Mouse (Mus musculus): Measurements from ENCODE around the gene Olfr543. TPM values are rescaled to one million over a fixed set of nuclear protein-coding genes. Genes with fewer than 3 reads are reported as not detected.

Gene Olfr543
- total RNA-seq, 2 experiments from 2014 or later, result not detected

DNA sequence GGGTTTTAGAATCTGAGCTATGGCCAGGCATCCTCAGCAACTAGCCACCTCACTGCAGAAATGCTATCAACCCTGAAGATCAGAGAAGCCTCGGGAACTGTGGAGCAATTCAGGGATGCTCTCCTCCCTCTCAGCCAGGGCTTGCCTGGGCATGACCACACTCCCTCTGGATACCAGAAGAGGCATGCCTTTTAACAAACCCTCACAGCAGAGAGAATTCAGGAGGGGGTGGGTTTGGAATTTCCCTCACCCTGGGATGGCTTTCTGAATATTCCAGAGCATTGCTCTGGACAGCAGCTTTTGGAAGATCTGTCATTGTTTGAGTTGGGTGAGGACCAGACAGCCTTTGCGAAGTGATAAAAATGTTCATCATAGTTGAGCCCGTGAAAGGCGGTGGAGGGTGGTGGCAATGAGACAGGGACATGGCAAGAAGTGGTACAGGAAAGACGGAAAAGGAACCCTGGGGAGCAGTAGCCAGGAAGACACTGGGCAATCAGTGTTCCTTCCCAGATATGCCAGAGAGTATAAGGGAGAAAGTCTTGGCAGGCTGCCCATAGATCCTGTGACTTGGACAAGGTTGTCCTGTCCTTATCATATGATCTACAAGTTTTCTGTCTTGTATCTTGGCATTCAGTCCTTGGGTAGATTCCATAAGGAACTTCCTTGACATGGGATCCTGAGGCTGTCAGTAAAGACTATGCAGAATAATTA is 2.0 kb downstream of the Olfr543 start:
- DNase-seq (ENCODE audit: low spot score in 2 of 2), result no peak

DNA sequence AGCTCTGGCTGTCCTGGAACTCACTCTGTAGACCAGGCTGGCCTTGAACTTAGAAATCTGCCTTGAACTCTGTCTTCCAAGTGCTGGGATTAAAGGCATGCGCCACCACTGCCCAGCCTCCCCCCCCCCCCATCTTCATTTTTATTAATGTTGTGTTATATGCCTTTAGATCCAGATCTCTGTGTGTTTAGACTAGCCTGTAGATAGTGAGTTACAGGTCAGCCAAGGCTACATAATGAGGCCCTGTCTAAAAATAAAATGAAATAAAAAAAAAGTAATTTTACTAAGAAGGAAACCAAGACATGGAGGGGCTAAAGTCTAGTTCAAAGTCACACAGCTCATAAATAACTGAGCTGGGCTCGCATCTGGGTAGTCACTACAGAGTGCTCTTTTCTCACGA is 2.6 kb downstream of the Olfr543 start:
- intact Hi-C loops (cut with DNase I), result no loop called here

More for the DNA sequence above, 2.0 kb downstream of the Olfr543 start:
- intact Hi-C loops (cut with DNase I), result no loop called here

DNA sequence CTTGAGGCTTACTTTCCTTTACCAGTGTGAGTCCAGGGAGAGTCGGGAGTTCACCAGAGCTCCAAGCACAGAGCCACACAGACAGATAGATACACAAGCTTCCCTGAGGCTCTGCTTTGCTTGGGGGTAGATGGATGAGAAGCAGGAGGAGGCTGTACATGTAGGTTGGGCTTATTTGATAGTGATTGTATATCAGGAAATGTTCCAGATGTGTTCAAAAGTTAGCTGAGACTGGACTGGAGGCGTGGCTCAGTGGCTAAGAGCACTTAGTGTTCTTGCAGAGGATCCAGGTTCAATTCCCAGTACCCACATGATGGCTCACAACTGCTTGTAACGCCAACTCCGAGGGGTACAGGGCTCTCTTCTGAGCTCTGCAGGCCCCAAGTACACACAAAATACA is 3.1 kb downstream of the Olfr543 start:
- DNase-seq (ENCODE audit: low spot score in 2 of 2), result no peak
- intact Hi-C loops (cut with DNase I), result no loop called here

More for the DNA sequence above, 2.6 kb downstream of the Olfr543 start:
- DNase-seq (ENCODE audit: low spot score in 2 of 2), result no peak

DNA sequence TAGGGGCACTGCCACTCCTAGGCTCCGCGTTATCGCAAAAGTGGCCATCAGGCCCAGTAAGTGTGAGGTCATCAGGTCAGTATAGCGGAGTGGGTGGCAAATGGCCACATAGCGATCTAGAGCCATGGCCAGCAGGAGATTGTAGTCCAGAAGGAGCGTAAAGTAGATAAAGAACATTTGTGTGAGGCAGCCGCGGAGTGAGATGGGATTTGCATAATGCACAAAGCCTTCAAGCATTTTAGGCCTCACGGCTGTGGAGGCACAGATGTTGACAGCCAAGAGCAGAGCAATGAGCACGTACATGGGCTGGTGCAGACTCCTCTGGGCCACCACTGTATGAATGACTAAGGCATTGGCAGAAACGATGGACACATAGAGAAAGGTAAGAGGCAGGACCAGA is 4.1 kb downstream of the Olfr543 start:
- intact Hi-C loops (cut with DNase I), result no loop called here
- DNase-seq (ENCODE audit: low spot score in 2 of 2), result no peak

DNA sequence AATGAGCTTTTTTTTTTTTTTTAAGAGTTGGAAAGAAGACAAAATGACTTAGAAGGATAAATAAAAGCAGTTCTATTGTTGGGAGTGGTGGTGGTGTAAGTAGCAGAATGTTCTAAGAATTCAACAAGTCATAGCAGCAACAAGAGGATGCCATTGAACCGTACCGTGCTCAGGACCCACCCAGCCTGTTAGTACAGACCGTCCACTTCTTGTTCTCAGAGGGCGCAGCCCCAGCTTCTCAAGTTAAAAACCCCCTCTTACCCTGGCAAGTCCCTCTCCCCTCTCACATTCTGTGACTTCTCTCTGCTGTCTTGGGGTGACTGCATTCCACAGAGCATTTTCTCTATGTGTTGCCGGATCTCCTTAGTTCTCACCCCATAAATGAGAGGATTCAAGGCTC is 4.9 kb downstream of the Olfr543 start:
- DNase-seq (ENCODE audit: low spot score in 2 of 2), result no peak
- intact Hi-C loops (cut with DNase I), result no loop called here

DNA sequence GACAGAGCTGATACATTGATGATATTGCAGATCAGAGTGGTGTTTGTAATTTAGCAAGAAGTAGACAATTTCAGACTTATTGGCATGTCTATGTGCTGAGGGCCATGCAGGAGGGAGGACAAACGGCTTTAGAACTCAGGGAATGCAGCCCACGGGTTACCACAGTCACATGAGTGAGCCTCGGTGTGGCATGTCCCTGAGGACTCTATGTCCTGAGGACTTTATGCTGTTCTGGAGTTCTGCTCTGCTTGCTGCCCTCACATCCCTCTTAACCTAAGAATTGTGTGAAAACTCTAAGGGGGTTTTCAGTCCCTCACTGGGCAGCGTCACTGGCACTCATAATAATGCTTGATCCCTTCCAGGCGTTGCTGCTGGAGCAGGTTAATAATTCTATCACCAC is 8.8 kb downstream of the Olfr543 start:
- DNase-seq (ENCODE audit: low spot score in 2 of 2), result no peak
- intact Hi-C loops (cut with DNase I), result no loop called here

DNA sequence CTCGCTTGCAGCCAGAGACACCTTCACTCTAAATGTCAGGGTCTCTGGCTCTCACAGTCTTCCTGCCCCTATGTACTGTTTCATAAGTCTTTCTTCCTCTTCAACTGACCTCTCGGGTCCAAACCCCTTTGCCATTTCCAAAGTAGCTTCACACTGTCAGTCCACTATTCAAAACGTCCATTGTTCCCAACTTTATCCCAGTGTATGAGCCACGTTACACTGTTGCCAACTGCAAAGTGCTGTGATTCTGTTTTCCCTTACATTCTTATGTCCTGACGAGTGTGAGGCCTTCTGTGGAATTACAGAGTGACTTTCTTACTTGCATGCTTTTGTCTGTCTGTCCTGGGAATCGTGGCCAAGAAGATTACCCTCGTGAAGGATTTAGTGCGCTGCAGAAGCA is 13.9 kb downstream of the Olfr543 start:
- DNase-seq (ENCODE audit: low spot score in 2 of 2), result no peak
- intact Hi-C loops (cut with DNase I), result no loop called here

DNA sequence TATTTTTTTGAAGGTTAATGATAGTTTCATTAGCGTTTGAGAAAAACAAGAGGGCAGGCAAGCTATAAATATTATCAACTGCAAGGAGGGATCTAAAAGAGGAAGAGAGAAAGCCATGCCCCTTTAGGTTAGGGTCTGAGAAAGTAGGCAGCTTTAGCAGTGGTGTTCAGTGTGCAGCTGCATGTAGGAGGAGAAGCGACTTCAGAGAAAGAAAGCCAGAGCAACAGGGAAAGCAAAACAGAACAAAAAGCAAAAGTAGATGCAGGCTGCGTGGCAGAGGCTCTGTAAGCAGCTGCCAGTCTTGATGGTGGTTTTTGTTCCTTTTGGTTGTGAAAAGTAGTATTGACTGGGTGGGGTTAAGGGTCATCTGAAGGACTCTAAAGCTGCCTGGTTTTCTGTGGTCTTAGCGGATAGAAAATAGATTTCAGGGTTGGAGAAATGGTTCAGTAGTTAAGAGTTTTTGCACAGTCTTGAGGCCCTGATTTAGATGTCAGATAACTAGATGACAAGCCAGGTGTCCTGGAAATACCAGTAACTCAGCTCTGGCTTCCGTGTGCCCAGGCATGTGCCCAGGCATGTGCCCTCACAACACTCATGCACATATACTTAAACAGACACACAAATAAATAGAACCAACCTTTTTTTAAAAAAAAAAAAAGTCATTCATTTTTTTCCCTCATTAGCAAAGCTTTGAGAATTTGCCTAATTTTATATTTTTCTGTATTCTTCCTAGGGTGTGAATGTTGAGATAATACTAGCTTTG is 22.7 kb downstream of the Olfr543 start:
- intact Hi-C loops (cut with DNase I), result no loop called here

DNA sequence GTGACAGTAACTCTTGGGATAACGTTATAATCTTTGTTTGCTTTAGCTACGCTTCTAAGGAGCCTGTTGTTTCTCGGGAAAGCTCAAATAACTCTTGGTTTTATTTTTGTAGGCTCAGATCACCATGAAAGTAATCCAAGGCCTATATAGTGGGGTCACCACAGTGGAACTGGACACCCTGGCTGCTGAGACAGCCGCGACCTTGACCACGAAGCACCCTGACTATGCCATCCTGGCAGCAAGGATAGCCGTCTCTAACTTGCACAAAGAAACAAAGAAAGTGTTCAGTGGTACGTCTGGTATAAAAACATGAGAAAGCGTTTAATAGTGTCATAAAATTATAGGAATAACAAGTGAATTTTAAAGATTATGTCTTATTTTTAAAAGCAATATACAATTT is 35.0 kb downstream of the Olfr543 start:
- intact Hi-C loops (cut with DNase I), result no loop called here
- DNase-seq (ENCODE audit: low spot score in 2 of 2), result no peak

More for the DNA sequence above, 22.7 kb downstream of the Olfr543 start:
- no peak for DNase-seq (ENCODE audit: low spot score in 2 of 2)

DNA sequence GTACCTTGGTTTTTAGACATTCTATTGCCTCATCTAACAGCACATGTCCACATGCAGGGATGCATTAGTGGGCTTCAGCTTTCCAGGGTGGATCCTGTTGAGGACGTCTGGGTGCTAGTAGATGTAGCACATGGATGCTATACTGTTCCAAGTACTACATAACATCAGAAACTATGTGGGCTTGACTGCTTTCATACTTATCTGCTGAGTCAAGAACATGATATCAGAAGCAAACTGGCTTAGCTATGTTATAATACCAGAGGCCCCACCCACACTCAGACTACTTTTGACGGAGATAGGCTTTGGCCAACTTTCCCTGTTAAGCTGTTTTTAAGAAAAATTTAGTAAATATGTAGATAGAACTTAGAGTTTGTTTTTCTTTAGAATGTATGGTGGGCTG is 37.2 kb downstream of the Olfr543 start:
- intact Hi-C loops (cut with DNase I), result no loop called here
- DNase-seq (ENCODE audit: low spot score in 2 of 2), result no peak

DNA sequence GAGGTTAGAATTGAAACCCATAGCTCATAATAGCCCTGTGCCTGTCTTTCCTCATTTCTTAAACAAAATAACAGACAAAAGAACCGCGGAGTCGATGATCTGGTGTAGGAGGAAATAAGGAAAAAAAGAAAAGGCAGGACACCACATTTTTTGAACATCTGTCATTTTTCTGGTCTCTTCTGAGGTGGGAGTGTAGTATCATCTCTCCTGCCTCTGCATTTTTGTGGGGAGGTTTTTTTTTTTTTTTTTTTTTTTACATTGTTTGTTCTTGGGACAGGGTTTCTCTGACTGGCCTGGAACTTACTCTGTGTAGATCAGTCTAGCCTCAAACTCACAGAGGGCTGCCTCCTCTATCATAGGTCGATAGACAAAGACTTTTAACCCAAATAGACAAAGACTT is 39.0 kb downstream of the Olfr543 start:
- intact Hi-C loops (cut with DNase I), result no loop called here

DNA sequence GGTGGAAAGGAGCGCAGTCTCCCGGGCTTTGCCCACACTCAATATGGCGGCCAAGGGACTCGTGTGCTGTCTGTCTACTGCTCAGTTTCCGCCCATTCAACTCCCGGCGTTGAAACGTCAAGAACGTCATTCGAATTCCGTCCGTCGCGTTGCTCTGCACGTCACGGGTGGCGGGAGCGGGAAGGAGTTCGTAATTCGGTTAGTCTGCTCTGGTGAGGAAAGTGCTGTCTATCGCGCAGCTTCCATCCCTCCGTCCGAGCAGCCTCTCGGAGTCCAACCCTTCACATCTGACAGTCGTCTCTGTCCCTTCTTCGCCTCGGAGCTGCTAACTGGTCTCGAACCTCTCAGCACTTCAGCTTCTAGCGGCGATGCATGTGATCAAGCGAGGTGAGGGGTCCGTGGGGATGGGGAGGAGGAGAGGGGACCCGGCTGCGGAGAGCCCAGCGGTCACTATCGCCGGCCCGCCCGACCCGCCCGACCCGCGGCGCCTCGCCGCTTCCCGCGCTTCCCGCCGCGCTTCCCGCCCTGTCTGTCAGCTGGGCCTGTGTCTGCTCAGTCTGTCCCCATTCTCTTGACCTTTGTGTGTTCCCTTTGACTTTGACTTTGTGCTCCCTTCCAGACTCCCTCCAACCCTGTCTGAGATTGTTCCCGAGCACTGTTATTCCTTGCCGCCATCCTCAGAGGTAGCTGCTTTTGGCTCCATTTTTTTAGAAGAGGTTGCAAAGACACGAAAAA is 39.7 kb downstream of the Olfr543 start, which contains the start of gene Rrm1:
Gene Rrm1 (plus strand): TSS at position 39 of the 735 bp plus-strand sequence.
- peak; percentile 96 to 97 for DNase-seq (ENCODE audit: low spot score in 2 of 2)
- intact Hi-C loops (cut with DNase I), result no loop called here

More for the DNA sequence above, 39.0 kb downstream of the Olfr543 start:
- no peak for DNase-seq (ENCODE audit: low spot score in 2 of 2)

DNA sequence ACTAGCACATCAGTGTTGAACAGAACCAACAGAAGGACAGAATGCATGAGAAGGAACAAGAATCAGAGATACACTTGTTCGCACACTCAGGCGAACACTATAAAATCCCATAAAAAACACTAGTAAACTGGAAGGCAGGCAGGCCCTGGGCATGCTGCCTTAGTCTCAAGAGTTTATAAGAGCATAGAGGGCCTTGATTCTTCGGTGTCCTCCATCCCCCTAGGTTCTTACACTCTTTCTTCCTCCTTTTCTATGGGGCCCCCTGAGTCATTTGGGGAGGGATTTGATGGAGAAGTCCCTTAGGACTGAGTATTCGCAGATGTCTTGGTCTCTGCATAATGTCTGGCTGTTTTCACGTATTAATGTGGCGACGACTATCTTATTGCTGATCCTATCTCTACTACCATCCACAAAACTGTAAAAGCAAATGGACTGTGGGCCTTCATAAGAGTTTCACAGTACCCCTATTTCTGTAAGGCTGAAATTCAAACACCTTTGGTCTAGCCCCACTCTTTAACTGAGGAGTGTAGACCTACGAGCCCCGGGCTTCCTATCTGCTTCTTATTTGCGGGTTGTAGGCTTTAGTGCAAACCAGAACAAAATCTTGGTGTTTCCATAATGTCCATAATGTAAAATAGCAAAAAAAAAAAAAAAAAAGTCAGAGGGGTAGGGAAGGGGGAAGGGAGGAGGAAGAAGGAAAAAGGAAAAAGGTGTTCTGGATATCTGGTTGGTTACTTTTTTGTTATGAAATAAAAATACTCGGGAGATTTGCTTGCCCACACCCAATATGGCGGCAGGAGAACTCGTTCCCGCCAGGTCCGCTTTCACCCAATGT is 40.4 kb downstream of the Olfr543 start:
- no peak for DNase-seq (ENCODE audit: low spot score in 2 of 2)
- intact Hi-C loops (cut with DNase I), result no loop called here

DNA sequence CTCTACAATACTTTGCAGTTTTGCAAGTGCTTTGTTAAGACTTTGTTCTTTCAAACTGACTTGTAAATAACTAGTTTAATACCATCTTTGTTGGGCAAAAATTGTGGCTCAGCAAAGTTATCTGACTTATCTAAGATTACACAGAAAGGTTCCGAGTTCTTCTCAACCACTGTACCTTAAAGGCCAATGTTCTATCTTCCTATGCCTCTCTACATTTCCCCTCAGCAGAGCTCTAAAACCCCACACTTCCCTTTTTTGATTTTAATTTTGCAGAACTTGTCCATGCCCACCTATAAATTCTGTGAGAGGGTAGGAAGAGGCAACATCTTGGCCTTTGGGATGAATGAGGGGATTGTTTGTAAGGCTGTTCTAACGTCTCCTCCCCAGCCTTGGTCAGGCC is 47.1 kb downstream of the Olfr543 start:
- intact Hi-C loops (cut with DNase I), result no loop called here
- DNase-seq (ENCODE audit: low spot score in 2 of 2), result no peak

Other genes starting within 250 kb of the Olfr543 start
- gene Rhog, start 225.6 kb downstream of the Olfr543 start, total RNA-seq (2021), result 10 to 100 TPM; 19.5 to 26.0 TPM
- gene Stim1, start 213.9 kb downstream of the Olfr543 start, total RNA-seq (2021), result 10 to 100 TPM; 84.7 to 88.7 TPM
- 10 to 100 TPM; 11.4 TPM for gene Rrm1, start 40.0 kb downstream of the Olfr543 start, total RNA-seq (2021)
- not detected for gene Olfr544, start 6.6 kb upstream of the Olfr543 start, total RNA-seq (2021)
- not detected for gene Olfr545, start 17.9 kb upstream of the Olfr543 start, total RNA-seq (2021)
- gene Olfr547, start 53.1 kb upstream of the Olfr543 start, total RNA-seq (2021), result not detected
- not detected for gene Olfr548-ps1, start 59.2 kb upstream of the Olfr543 start, total RNA-seq (2021)
- gene Olfr549, start 68.2 kb upstream of the Olfr543 start, total RNA-seq (2021), result not detected
- gene Trim21, start 83.8 kb upstream of the Olfr543 start, total RNA-seq (2021), result 1 to 10 TPM; 1.7 to 1.9 TPM
- under 1 TPM; 0.32 to 0.35 TPM for gene Olfr550, start 89.8 kb upstream of the Olfr543 start, total RNA-seq (2021)
- gene Olfr551, start 110.2 kb upstream of the Olfr543 start, total RNA-seq (2021), result not detected
- under 1 TPM; 0.08 to 0.15 TPM for gene Olfr552, start 116.1 kb upstream of the Olfr543 start, total RNA-seq (2021)
- not detected for gene Olfr553, start 136.5 kb upstream of the Olfr543 start, total RNA-seq (2021)
- gene Olfr554, start 156.8 kb upstream of the Olfr543 start, total RNA-seq (2021), result not detected
- gene Olfr555, start 177.1 kb upstream of the Olfr543 start, total RNA-seq (2021), result not detected
- under 1 TPM in 1 of 2 experiments, not detected in 1; 0.13 TPM for gene Olfr556, start 183.2 kb upstream of the Olfr543 start, total RNA-seq (2021)
- gene Trim68, start 205.6 kb upstream of the Olfr543 start, total RNA-seq (2021), result 1 to 10 TPM; 3.5 to 4.0 TPM
- gene Olfr557, start 214.2 kb upstream of the Olfr543 start, total RNA-seq (2021), result under 1 TPM in 1 of 2 experiments, not detected in 1; 0.13 TPM
- gene Olfr558, start 220.5 kb upstream of the Olfr543 start, total RNA-seq (2021), result under 1 TPM; 0.25 to 0.66 TPM
- not detected for gene Olfr33, start 237.4 kb upstream of the Olfr543 start, total RNA-seq (2021)
- not detected for gene Olfr559, start 245.8 kb upstream of the Olfr543 start, total RNA-seq (2021)